29 mouse cellular contexts compared by ENCODE assay signal in the genomic region with DNA sequence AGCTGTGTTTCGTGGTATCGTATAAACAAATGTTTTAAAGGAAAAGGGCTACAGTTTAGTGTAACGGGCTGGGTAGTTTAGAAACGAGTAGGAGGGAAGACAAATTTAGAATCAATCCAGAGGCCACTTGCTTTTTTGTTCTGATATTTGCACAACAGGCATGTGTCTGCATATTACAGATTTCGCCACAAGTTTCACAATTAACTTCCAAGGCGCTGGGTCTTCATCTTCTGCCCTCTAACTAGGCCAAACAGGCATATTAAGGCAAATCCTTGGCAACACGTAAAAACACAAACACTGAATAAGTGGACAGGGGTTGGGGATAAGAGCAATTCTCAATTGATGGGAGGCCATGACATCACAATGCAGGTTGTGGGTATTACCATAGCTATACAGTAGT. TPM values are rescaled to one million over a fixed set of nuclear protein-coding genes. Genes with fewer than 3 reads are reported as not detected.
"Had no signal": no experiment of that assay in that cellular context is flagged by ENCODE, and none has a peak within 500 bp of the region (broad histone marks: within the 10 kb centered on the region; RNA-seq: fewer than 3 reads in every experiment).

No protein-coding gene starts in this region.

- H3K27me3 ChIP-seq: limb, embryonic 13.5 days; liver, embryonic 12.5 days; liver, embryonic 15.5 days; lung, embryonic 15.5 days; midbrain, embryonic 12.5 days; midbrain, embryonic 15.5 days; neural tube, embryonic 12.5 days; neural tube, embryonic 15.5 days had no signal

- DNase-seq: kidney, adult 18-20 months; kidney, postnatal 25 days; layer of hippocampus, adult 9-11 months; liver; lung, adult 18-20 months; right cerebral cortex, adult 18-20 months; right cerebral cortex, postnatal 25 days; spleen, adult 18-20 months; thymus, adult 2 months; thymus, postnatal 14 days; thymus, postnatal 4 days had no signal

- H3K4me2 ChIP-seq: limb, embryonic 13.5 days; liver, embryonic 12.5 days; liver, embryonic 15.5 days; lung, embryonic 15.5 days; midbrain, embryonic 12.5 days; midbrain, embryonic 15.5 days; neural tube, embryonic 12.5 days; neural tube, embryonic 15.5 days had no signal

- ATAC-seq: liver, embryonic 12.5 days; midbrain, embryonic 15.5 days had no signal

- H3K4me1 ChIP-seq: liver, embryonic 15.5 days had no signal

- H3K9me3 ChIP-seq: limb, embryonic 10.5 days; limb, embryonic 13.5 days; liver, embryonic 12.5 days; liver, embryonic 15.5 days; lung, embryonic 15.5 days; midbrain, embryonic 12.5 days; midbrain, embryonic 15.5 days; neural tube, embryonic 12.5 days; neural tube, embryonic 15.5 days had no signal

- H3K4me3 ChIP-seq: layer of hippocampus, adult 2 months; limb, embryonic 10.5 days; limb, embryonic 13.5 days; liver, embryonic 12.5 days; liver, embryonic 15.5 days; lung, embryonic 15.5 days; midbrain, embryonic 12.5 days; midbrain, embryonic 15.5 days; neural tube, embryonic 12.5 days; neural tube, embryonic 15.5 days had no signal

- H3K27ac ChIP-seq: kidney, postnatal 0 days; layer of hippocampus, adult 2 months; limb, embryonic 10.5 days; limb, embryonic 13.5 days; liver, embryonic 12.5 days; liver, embryonic 15.5 days; lung, embryonic 15.5 days; midbrain, embryonic 12.5 days; midbrain, embryonic 15.5 days; neural tube, embryonic 12.5 days; neural tube, embryonic 15.5 days had no signal

- H3K9ac ChIP-seq: limb, embryonic 13.5 days; liver, embryonic 12.5 days; liver, embryonic 15.5 days; lung, embryonic 15.5 days; midbrain, embryonic 12.5 days; midbrain, embryonic 15.5 days; neural tube, embryonic 12.5 days; neural tube, embryonic 15.5 days had no signal

RNA-seq across cellular contexts. Expression of a gene that starts 2.0 kb away (rescaled TPM):
- total RNA-seq: layer of hippocampus, adult 2 months; layer of hippocampus, postnatal 25 days; left cerebral cortex, adult 18-20 months; left cerebral cortex, postnatal 25 days; megakaryocyte, adult 5-6 weeks had no signal
- polyA plus RNA-seq: kidney, embryonic 14.5 days; kidney, postnatal 0 days; large intestine, adult 2 months; limb, embryonic 10.5 days; limb, embryonic 13.5 days; liver, embryonic 12.5 days; liver, embryonic 15.5 days; lung, embryonic 15.5 days; midbrain, embryonic 12.5 days; midbrain, embryonic 15.5 days; neural tube, embryonic 12.5 days; neural tube, embryonic 15.5 days; stomach, embryonic 16.5 days; thymus, adult 2 months had no signal
